Mouse (Mus musculus): ENCODE data around the gene Dynlrb1.

The Dynlrb1 gene

GRCm38 (mm10) chr2:155283793-155284192, 47.5 kb downstream of the Dynlrb1 start:
- DNase-seq: no peak

DNA sequence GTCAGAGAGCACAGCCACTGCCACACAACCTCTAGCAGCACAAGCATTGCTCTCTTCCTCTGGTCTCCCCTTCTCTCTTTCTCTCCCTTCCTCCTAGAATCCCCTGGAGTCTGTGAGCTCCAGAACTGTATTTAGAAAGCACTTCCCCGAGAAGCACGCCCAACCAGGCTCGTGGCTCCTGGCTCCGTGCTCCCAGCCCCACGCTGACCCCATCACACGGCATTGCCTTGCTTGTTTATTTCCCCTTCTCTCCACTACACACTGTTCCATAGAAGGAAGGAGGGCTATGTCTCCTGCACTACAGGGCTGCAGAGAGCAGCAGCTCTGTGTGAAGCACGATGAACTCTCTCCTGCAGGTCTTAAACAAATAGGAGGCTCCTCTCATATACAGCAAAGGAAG, 48.3 kb downstream of the Dynlrb1 start:
- DNase-seq: no peak

- no peak for DNase-seq
These were observed 49.4 kb downstream of the Dynlrb1 start for GRCm38 (mm10) chr2:155285744-155286143.

DNA sequence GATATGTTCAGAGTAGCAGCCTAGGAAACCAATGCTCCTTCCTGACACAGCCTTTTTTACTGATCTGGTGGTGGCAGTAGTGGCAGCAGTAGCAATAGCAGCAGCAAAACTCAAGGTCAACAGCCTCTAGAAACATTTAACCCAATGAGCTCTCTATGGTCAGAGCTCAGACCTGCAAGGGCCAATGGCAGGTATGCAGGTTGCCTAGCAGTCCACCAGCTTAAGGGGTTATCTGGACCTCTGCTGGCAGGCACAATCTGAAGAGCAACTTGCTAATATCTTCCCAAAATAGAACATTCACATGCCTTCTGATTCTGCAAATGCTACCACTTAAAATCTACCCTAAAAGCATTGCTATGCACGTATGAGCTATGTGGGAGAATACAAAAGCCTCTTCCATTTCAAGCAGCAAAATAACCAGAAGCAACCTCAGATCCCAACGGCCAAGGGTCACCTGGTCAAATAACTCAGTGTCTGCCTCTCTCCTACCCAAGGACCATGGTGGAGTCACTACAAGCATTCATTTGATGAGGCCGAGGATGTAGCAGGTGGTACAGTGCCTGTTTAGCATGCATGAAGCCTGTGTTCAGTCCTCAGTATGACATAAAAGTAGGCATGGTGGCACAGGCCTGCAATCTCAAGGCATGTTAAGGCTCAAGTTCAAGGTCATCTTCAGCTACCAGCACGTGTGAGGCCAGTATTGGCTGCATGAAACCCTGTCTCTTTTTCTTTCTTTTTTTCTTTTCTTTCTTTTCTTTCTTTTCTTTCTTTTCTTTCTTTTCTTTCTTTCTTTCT, 51.3 kb downstream of the Dynlrb1 start:
- DNase-seq: no peak

- DNase-seq: no peak
These were observed 53.7 kb downstream of the Dynlrb1 start for GRCm38 (mm10) chr2:155290066-155290465.

DNA sequence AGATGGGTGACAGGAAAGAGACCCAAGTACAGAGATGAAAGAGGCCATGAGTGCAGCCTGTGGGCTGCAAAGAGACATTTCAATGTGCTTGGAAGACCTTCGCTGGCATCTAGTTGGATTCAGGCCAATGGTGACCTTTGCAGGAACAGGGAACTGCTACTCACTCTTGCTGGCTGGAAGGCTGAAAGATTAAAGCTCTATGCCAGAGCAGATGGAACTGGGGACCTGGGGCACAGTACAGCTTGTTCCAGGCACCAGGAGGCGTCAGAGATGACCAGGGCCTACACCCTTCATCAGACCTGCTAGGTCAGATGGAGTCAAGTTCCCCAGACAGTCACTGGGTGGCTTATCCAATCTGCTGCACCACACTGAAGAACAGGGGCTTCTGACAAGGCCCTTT, 57.0 kb downstream of the Dynlrb1 start:
- no peak for DNase-seq

DNA sequence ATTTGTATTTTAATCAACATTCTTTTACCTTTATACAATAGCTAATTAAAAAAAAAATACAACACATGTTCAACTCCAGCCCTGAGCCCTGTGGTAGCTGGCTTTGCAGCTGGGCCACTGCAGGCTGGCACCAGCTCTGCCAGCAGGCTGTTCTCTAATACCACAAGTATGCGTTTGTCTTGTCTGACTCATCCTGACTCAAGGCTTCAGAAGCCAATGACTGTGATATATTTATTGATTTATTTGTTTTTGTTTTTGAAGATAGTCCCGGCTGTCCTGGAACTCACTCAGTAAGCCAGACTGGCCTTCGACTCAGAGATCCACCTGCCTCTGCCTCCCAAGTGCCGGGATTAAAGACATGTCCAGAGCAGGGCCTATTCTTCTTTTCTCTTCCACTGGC, 57.6 kb downstream of the Dynlrb1 start:
- DNase-seq: no peak

DNA sequence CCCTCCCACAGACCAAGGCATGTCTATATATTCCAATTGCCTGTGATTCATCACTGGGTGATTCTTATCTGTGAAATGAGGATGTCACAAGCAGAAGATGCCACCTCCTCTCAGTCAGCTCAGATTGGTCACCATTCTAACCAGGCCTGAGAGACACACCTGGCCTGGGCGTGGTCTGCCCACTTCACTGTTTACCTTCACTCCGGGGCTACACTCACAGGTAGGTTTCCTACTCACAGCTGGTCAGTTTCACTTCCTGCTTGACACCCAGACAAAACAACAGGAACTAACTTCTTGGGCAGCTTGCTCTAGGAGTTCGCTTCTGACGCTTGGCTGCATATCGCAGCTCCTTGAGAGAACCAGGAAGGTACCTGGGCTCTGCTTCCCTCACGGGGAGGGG, 59.1 kb downstream of the Dynlrb1 start:
- DNase-seq: no peak

DNA sequence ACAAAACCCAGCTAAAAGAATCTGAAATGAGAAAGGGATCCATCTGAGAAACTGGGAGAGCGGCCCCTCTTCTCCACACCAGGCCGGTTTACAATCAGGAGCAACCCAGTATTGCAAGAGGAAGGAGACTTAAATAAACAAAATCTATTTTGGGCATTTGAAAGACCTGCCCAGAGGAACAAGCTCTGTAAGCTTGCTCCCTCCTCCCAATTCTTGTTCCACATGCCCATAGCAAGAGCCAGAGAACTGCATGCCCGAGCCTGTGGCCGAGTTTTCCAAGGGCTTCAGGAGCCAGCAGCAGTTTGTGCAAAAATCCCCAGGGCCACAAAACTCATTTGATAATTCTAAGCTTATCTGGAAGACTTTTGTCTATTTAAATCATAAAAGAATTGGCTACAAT, 63.2 kb downstream of the Dynlrb1 start:
- no peak for DNase-seq
